Mouse (Mus musculus): ENCODE results near the gene Hspd1.

DNA sequence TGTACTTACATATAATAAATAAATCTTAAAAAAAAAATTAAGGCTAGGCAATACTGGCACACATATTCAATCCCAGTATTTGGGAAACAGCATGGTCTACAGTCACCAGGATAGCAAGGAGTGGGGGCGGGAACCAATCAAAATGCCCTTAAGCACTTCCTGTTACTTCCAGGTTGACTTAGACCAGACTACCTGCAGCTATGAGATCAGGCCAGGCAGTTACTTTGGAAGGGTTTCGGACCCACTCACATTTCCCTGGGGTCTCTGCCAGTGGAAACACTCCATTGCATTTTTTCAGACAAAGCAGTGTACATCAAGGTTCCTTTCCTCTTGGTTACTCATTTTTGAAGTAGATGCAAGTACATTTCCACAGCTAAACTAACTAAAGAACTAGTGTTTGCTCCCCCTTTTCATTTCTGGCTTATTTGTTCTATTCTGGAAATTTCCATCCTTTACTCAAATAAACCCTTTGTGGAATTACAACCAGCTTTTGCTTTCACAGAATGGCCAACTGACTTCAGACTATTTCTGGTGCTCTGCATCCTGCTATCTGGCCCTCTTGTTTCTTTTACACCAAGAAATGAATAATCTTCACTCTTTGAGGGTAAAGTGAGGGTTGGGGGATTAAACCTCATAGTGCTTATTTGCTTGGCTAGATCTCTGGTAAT is 11.1 kb downstream of the Hspd1 start:
- TF ChIP-seq CTCF (IDR thresholded peaks at IDR 0.05; ENCODE audit: borderline replicate concordance, insufficient read depth, low read depth, low read length), result no peak
- no peak for TF ChIP-seq POLR2A (IDR thresholded peaks at IDR 0.05; ENCODE audit: borderline replicate concordance, insufficient read depth, low read length)
